Mouse (Mus musculus) stomach, embryonic 14.5 days (tissue): Measurements from ENCODE around the gene Gm20388. TPM values are rescaled to one million over a fixed set of nuclear protein-coding genes. Genes with fewer than 3 reads are reported as not detected.

ENCODE experiments used
- ATAC-seq: fragments of 200-750 bp; cut with Nextera tagmentation; 2 replicates; pipeline ENCODE4 v1.8.0; 2017; ENCODE audit warnings: low read depth, moderate TSS enrichment; ENCODE audit not compliant: insufficient number of reproducible peaks, insufficient read depth, low FRiP score
- H3K27ac ChIP-seq: fragments of 300-500 bp; sonication (generic); 2 replicates; pipeline ENCODE4 v1.5.1; 2014; ENCODE audit warnings: mild to moderate bottlenecking, low read length, moderate library complexity, mixed read lengths
- H3K27me3 ChIP-seq: fragments of 300-500 bp; sonication (generic); 2 replicates; pipeline ENCODE4 v1.6.1; 2014; ENCODE audit warnings: low read length, control low read depth, mixed read lengths; ENCODE audit not compliant: control insufficient read depth, insufficient read depth
- H3K36me3 ChIP-seq: fragments of 300-500 bp; sonication (generic); 2 replicates; pipeline ENCODE4 v1.6.1; 2014; ENCODE audit warnings: mild to moderate bottlenecking, control low read depth, low read length, moderate library complexity, mixed read lengths; ENCODE audit not compliant: control insufficient read depth, insufficient read depth
- H3K4me1 ChIP-seq: fragments of 300-500 bp; sonication (generic); 2 replicates; pipeline ENCODE4 v1.6.1; 2014; ENCODE audit warnings: low read length, control low read depth, mixed read lengths; ENCODE audit not compliant: control insufficient read depth, insufficient read depth
- H3K4me2 ChIP-seq: fragments of 300-500 bp; sonication (generic); replicated peaks from 2 replicates; pipeline ENCODE4 v1.6.1; 2014; ENCODE audit warnings: low read depth, low read length, control low read depth
- H3K4me3 ChIP-seq: fragments of 300-500 bp; sonication (generic); 2 replicates; pipeline ENCODE4 v1.5.1; 2014; ENCODE audit warnings: low read depth, low read length, control low read depth
- H3K9ac ChIP-seq: fragments of 300-500 bp; sonication (generic); replicated peaks from 2 replicates; pipeline ENCODE4 v1.6.1; 2014; ENCODE audit warnings: low read depth, mild to moderate bottlenecking, control low read depth, low read length, moderate library complexity, mixed read lengths
- H3K9me3 ChIP-seq: fragments of 300-500 bp; sonication (generic); 2 replicates; pipeline ENCODE4 v1.6.1; 2016; ENCODE audit warnings: low read depth, low read length, control low read depth; ENCODE audit not compliant: control insufficient read depth
- WGBS: fragments of 180-500 bp; shearing (Covaris S2); extraction: QIAGEN DNeasy Blood & Tissue Kit; methylation state at CpG from one replicate; pipeline ENCODE4 v1.1.7; 2014; 5-methylcytosine and 5-hydroxymethylcytosine counted together
- polyA plus RNA-seq: library from polyadenylated mRNA; unstranded; fragments of >200 nt; fragmentation: Nextera tagmentation; extraction: Ambion mirVana; gene quantifications from 2 replicates; pipeline ENCODE4 v1.2.1, GENCODE M21; 2014

Gm20388 gene
- polyA plus RNA-seq, 1 experiment from 2014 or later: 11.4 TPM

GRCm38 (mm10) chr8:120230715-120231614, 320.3 kb downstream of the Gm20388 start:
- Histone ChIP-seq H3K4me1 (peaks cover 69% of the 10 kb centered on the region), H3K27me3 (no peaks in the 10 kb centered on the region), H3K4me2 (peak overlapping the region; percentile 96), H3K9ac (peak overlapping the region; percentile 19; the same call in 1 of the 2 replicates), H3K36me3 (no peaks in the 10 kb centered on the region), H3K4me3 (peak overlapping the region; percentile 65), H3K27ac (no peak overlapping the region), H3K9me3 (no peaks in the 10 kb centered on the region)
- WGBS: 25% methylated on average over 18 of the region's 18 CpGs
- ATAC-seq: no peak

- Histone ChIP-seq H3K4me1 (peaks cover 65% of the 10 kb centered on the region), H3K9me3 (no peaks in the 10 kb centered on the region), H3K27ac (no peak overlapping the region), H3K9ac (no peak overlapping the region), H3K36me3 (no peaks in the 10 kb centered on the region), H3K4me3 (peak overlapping the region; percentile 65), H3K4me2 (peak overlapping the region; percentile 96), H3K27me3 (no peaks in the 10 kb centered on the region)
- 65% methylated on average over 3 of the region's 3 CpGs for WGBS
- no peak for ATAC-seq
Measured at GRCm38 (mm10) chr8:120231870-120232269, 321.2 kb downstream of the Gm20388 start.

GRCm38 (mm10) chr8:120232398-120232797, 321.8 kb downstream of the Gm20388 start:
- H3K4me1 ChIP-seq: peaks cover 59% of the 10 kb centered on the region
- no peaks in the 10 kb centered on the region for H3K36me3 ChIP-seq
- H3K9me3 ChIP-seq: no peaks in the 10 kb centered on the region
- no peaks in the 10 kb centered on the region for H3K27me3 ChIP-seq
- peak overlapping the region; percentile 65 for H3K4me3 ChIP-seq
- ATAC-seq: no peak
- H3K27ac ChIP-seq: no peak overlapping the region; the same call in 1 of the 2 replicates
- H3K9ac ChIP-seq: peak overlapping the region; percentile 25; the same call in 1 of the 2 replicates
- peak overlapping the region; percentile 96 for H3K4me2 ChIP-seq
- 41% methylated on average over 4 of the region's 4 CpGs for WGBS

- H3K27ac ChIP-seq: no peak overlapping the region; the same call in 1 of the 2 replicates
- H3K36me3 ChIP-seq: no peaks in the 10 kb centered on the region
- no peaks in the 10 kb centered on the region for H3K27me3 ChIP-seq
- H3K4me2 ChIP-seq: peak overlapping the region; percentile 96
- 13% methylated on average over 13 of the region's 13 CpGs for whole genome bisulfite sequencing
- H3K4me3 ChIP-seq: peak overlapping the region; percentile 65
- peaks cover 1% of the 10 kb centered on the region; the same call in 1 of the 2 replicates for H3K9me3 ChIP-seq
- H3K9ac ChIP-seq: peak overlapping the region; percentile 25; the same call in 1 of the 2 replicates
- peaks cover 54% of the 10 kb centered on the region for H3K4me1 ChIP-seq
- no peak for ATAC-seq
Measured at GRCm38 (mm10) chr8:120232913-120233312, 322.3 kb downstream of the Gm20388 start.

GRCm38 (mm10) chr8:120234457-120234856, 323.8 kb downstream of the Gm20388 start:
- H3K36me3 ChIP-seq: no peaks in the 10 kb centered on the region
- H3K27me3 ChIP-seq: no peaks in the 10 kb centered on the region
- H3K4me2 ChIP-seq: peak overlapping the region; percentile 10; the same call in 1 of the 2 replicates
- ATAC-seq: 0 out of 2 replicates have a peak, but pooled peaks have one; percentile 9
- 57% methylated on average over 12 of the region's 12 CpGs for WGBS
- peaks cover 3% of the 10 kb centered on the region; the same call in 1 of the 2 replicates for H3K9me3 ChIP-seq
- H3K9ac ChIP-seq: no peak overlapping the region
- H3K27ac ChIP-seq: no peak overlapping the region; the same call in 1 of the 2 replicates
- no peak overlapping the region for H3K4me3 ChIP-seq
- peaks cover 51% of the 10 kb centered on the region for H3K4me1 ChIP-seq

GRCm38 (mm10) chr8:120234866-120235265, 324.2 kb downstream of the Gm20388 start:
- no peak overlapping the region for H3K4me3 ChIP-seq
- no peak for ATAC-seq
- 51% methylated on average over 8 of the region's 8 CpGs for WGBS
- peaks cover 47% of the 10 kb centered on the region for H3K4me1 ChIP-seq
- no peaks in the 10 kb centered on the region for H3K36me3 ChIP-seq
- H3K27me3 ChIP-seq: no peaks in the 10 kb centered on the region
- H3K9ac ChIP-seq: no peak overlapping the region
- no peak overlapping the region; the same call in 1 of the 2 replicates for H3K27ac ChIP-seq
- peaks cover 3% of the 10 kb centered on the region; the same call in 1 of the 2 replicates for H3K9me3 ChIP-seq
- peak overlapping the region; percentile 10; the same call in 1 of the 2 replicates for H3K4me2 ChIP-seq

GRCm38 (mm10) chr8:120243222-120243621, 332.6 kb downstream of the Gm20388 start:
- H3K36me3 ChIP-seq: no peaks in the 10 kb centered on the region; the same call in 1 of the 2 replicates
- ATAC-seq: no peak
- WGBS: 79% methylated on average over 4 of the region's 4 CpGs
- no peak overlapping the region for H3K27ac ChIP-seq
- H3K27me3 ChIP-seq: no peaks in the 10 kb centered on the region
- H3K4me2 ChIP-seq: no peak overlapping the region
- no peaks in the 10 kb centered on the region; the same call in 1 of the 2 replicates for H3K9me3 ChIP-seq
- H3K4me3 ChIP-seq: no peak overlapping the region
- H3K4me1 ChIP-seq: 0 out of 2 replicates have a peak, but pooled peaks cover 3% of the 10 kb centered on the region
- H3K9ac ChIP-seq: no peak overlapping the region

- Histone ChIP-seq H3K4me1 (0 out of 2 replicates have a peak, but pooled peaks cover 3% of the 10 kb centered on the region), H3K27ac (no peak overlapping the region), H3K4me3 (no peak overlapping the region), H3K36me3 (no peaks in the 10 kb centered on the region; the same call in 1 of the 2 replicates), H3K9ac (no peak overlapping the region), H3K9me3 (no peaks in the 10 kb centered on the region), H3K4me2 (no peak overlapping the region), H3K27me3 (no peaks in the 10 kb centered on the region)
- ATAC-seq: no peak
- 80% methylated on average over 5 of the region's 5 CpGs for WGBS
Measured at GRCm38 (mm10) chr8:120243916-120244451, 333.3 kb downstream of the Gm20388 start.
